Mouse (Mus musculus) MEL (cell line): ENCODE results near the gene Tubg1. TPM values are rescaled to one million over a fixed set of nuclear protein-coding genes. Genes with fewer than 3 reads are reported as not detected.

Source experiments
- DNase-seq: peaks from one replicate; pipeline ENCODE4 v3.0.0; 2011; ENCODE audit warnings: low read depth, low spot score
- H3K27ac ChIP-seq: 2 replicates; pipeline ENCODE4 v1.5.1; 2012; ENCODE audit warnings: low read depth, mild to moderate bottlenecking, control low read depth, low read length, moderate library complexity; ENCODE audit not compliant: control insufficient read depth
- H3K27me3 ChIP-seq, 2 experiments: fragments of 150-350 bp in 1 of 2; sonication (generic) in 1 of 2; 2 replicates each; pipeline ENCODE4 v1.6.1; 2012; ENCODE audit warnings: low read length in 2 of 2, mild to moderate bottlenecking in 2 of 2, improper control_type of control experiment in 1 of 2, moderate library complexity in 1 of 2; ENCODE audit not compliant: insufficient read depth in 2 of 2, control insufficient read depth in 1 of 2
- H3K36me3 ChIP-seq, 2 experiments: 2 replicates each; pipeline ENCODE4 v1.6.1; 2012 to 2014; ENCODE audit warnings: low read length in 2 of 2, improper control_type of control experiment in 1 of 2, inconsistent platforms in 1 of 2, mild to moderate bottlenecking in 1 of 2; ENCODE audit not compliant: insufficient read depth in 2 of 2, control insufficient read depth in 1 of 2
- H3K4me1 ChIP-seq, 2 experiments: fragments of 150-350 bp in 1 of 2; sonication (generic) in 1 of 2; 2 replicates each; pipeline ENCODE4 v1.6.1; 2012; ENCODE audit warnings: low read length in 2 of 2, improper control_type of control experiment in 1 of 2, mild to moderate bottlenecking in 1 of 2; ENCODE audit not compliant: insufficient read depth in 2 of 2, control insufficient read depth in 1 of 2
- H3K4me3 ChIP-seq, 2 experiments: fragments of 150-350 bp in 1 of 2; sonication (generic) in 1 of 2; 2 replicates each; pipeline ENCODE4 v1.5.1; 2012; ENCODE audit warnings: low read depth in 2 of 2, low read length in 2 of 2, mild to moderate bottlenecking in 2 of 2, moderate library complexity in 2 of 2, control low read depth in 1 of 2, improper control_type of control experiment in 1 of 2; ENCODE audit not compliant: control insufficient read depth in 1 of 2, insufficient read depth in 1 of 2
- H3K79me2 ChIP-seq: 2 replicates; pipeline ENCODE4 v1.6.1; 2012; ENCODE audit warnings: mild to moderate bottlenecking, low read length, moderate library complexity; ENCODE audit not compliant: control insufficient read depth, poor library complexity, insufficient read depth
- H3K9ac ChIP-seq: 2 replicates; pipeline ENCODE4 v1.6.1; 2012; ENCODE audit warnings: low read depth, mild to moderate bottlenecking, control low read depth, low read length, moderate library complexity; ENCODE audit not compliant: control insufficient read depth, poor library complexity, severe bottlenecking
- H3K9me3 ChIP-seq: fragments of 150-350 bp; sonication (generic); replicated peaks from 2 replicates; pipeline ENCODE4 v1.6.1; 2012; ENCODE audit warnings: mild to moderate bottlenecking, low read length, improper control_type of control experiment, moderate library complexity; ENCODE audit not compliant: insufficient read depth
- BHLHE40 ChIP-seq: IDR thresholded peaks from 2 replicates; pipeline ENCODE4 v1.6.1; 2012; ENCODE audit warnings: low read depth, mild to moderate bottlenecking, inconsistent platforms, low read length, improper control_type of control experiment, borderline replicate concordance
- CTCF ChIP-seq, 3 experiments: IDR thresholded peaks in 2 of 3; conservative IDR thresholded peaks in 1 of 3; 2 replicates each; pipeline ENCODE4 v1.5.1; 2011 to 2012; ENCODE audit warnings: low read length in 3 of 3, low read depth in 2 of 3, mild to moderate bottlenecking in 2 of 3, improper control_type of control experiment in 1 of 3, inconsistent platforms in 1 of 3, mixed read lengths in 1 of 3, moderate library complexity in 1 of 3; ENCODE audit not compliant: control insufficient read depth in 1 of 3, insufficient read depth in 1 of 3, poor library complexity in 1 of 3, severe bottlenecking in 1 of 3
- E2F4 ChIP-seq: IDR thresholded peaks from 2 replicates; pipeline ENCODE4 v1.6.1; 2011; ENCODE audit warnings: low read depth, low read length, improper control_type of control experiment, borderline replicate concordance
- ELF1 ChIP-seq: IDR thresholded peaks from 2 replicates; pipeline ENCODE4 v1.6.1; 2014; ENCODE audit warnings: low read depth, mild to moderate bottlenecking, inconsistent platforms, low read length, improper control_type of control experiment, moderate library complexity
- EP300 ChIP-seq, 2 experiments: IDR thresholded peaks; 2 replicates each; pipeline ENCODE4 v1.6.1; 2011; ENCODE audit warnings: improper control_type of control experiment in 2 of 2, low read length in 2 of 2, low read depth in 1 of 2, mild to moderate bottlenecking in 1 of 2
- ETS1 ChIP-seq: IDR thresholded peaks from 2 replicates; pipeline ENCODE4 v1.6.1; 2012; ENCODE audit warnings: low read depth, mild to moderate bottlenecking, inconsistent platforms, low read length, improper control_type of control experiment, moderate library complexity
- GABPA ChIP-seq: IDR thresholded peaks from 2 replicates; pipeline ENCODE4 v1.6.1; 2012; ENCODE audit warnings: low read depth, mild to moderate bottlenecking, inconsistent platforms, low read length, improper control_type of control experiment, moderate library complexity
- GATA1 ChIP-seq: IDR thresholded peaks from 2 replicates; pipeline ENCODE4 v1.6.1; 2011; ENCODE audit warnings: low read depth, low read length, improper control_type of control experiment
- JUND ChIP-seq: IDR thresholded peaks from 2 replicates; pipeline ENCODE4 v1.6.1; 2011; ENCODE audit warnings: low read depth, mild to moderate bottlenecking, improper control_type of control experiment, low read length
- KAT2A ChIP-seq: conservative IDR thresholded peaks from 2 replicates; pipeline ENCODE4 v1.6.1; 2012; ENCODE audit warnings: low read depth, low read length, improper control_type of control experiment, inconsistent platforms
- MAFK ChIP-seq: IDR thresholded peaks from 2 replicates; pipeline ENCODE4 v1.6.1; 2011; ENCODE audit warnings: low read depth, mild to moderate bottlenecking, low read length, improper control_type of control experiment, borderline replicate concordance
- MEF2A ChIP-seq: IDR thresholded peaks from 2 replicates; pipeline ENCODE4 v1.6.1; 2014; ENCODE audit warnings: low read depth, mild to moderate bottlenecking, inconsistent platforms, low read length, improper control_type of control experiment; ENCODE audit not compliant: poor library complexity, insufficient replicate concordance, severe bottlenecking; ENCODE audit errors: extremely low read depth
- MXI1 ChIP-seq: IDR thresholded peaks from 2 replicates; pipeline ENCODE4 v1.6.1; 2011; ENCODE audit warnings: mild to moderate bottlenecking, low read depth, low read length, improper control_type of control experiment
- MYB ChIP-seq: IDR thresholded peaks from 2 replicates; pipeline ENCODE4 v1.6.1; 2011; ENCODE audit warnings: mild to moderate bottlenecking, low read depth, low read length, improper control_type of control experiment
- MYC ChIP-seq: IDR thresholded peaks from 2 replicates; pipeline ENCODE4 v1.6.1; 2011; ENCODE audit warnings: low read depth, mild to moderate bottlenecking, low read length, improper control_type of control experiment, moderate library complexity
- NELFE ChIP-seq: IDR thresholded peaks from 2 replicates; pipeline ENCODE4 v1.6.1; 2011; ENCODE audit warnings: low read depth, low read length, improper control_type of control experiment
- NRF1 ChIP-seq: IDR thresholded peaks from 2 replicates; pipeline ENCODE4 v1.6.1; 2014; ENCODE audit warnings: low read depth, mild to moderate bottlenecking, inconsistent platforms, low read length, improper control_type of control experiment, moderate library complexity; ENCODE audit not compliant: poor library complexity, insufficient read depth, severe bottlenecking
- POLR2A ChIP-seq, 2 experiments: IDR thresholded peaks; 2 replicates each; pipeline ENCODE4 v1.6.1; 2011 to 2012; ENCODE audit warnings: low read length in 2 of 2, mild to moderate bottlenecking in 2 of 2, control low read depth in 1 of 2, improper control_type of control experiment in 1 of 2, low read depth in 1 of 2, moderate library complexity in 1 of 2; ENCODE audit not compliant: control insufficient read depth in 1 of 2, insufficient read depth in 1 of 2, poor library complexity in 1 of 2
- POLR2AphosphoS2 ChIP-seq: IDR thresholded peaks from 2 replicates; pipeline ENCODE4 v1.6.1; 2011; ENCODE audit warnings: low read length, improper control_type of control experiment
- POLR2AphosphoS5 ChIP-seq: IDR thresholded peaks from 2 replicates; pipeline ENCODE4 v1.6.1; 2012; ENCODE audit warnings: low read depth, borderline replicate concordance, mild to moderate bottlenecking, inconsistent platforms, low read length, moderate library complexity, mixed read lengths
- RCOR1 ChIP-seq: IDR thresholded peaks from 2 replicates; pipeline ENCODE4 v1.6.1; 2012; ENCODE audit warnings: low read depth, mild to moderate bottlenecking, inconsistent platforms, low read length, improper control_type of control experiment
- SMC3 ChIP-seq: IDR thresholded peaks from 2 replicates; pipeline ENCODE4 v1.6.1; 2011; ENCODE audit warnings: low read depth, low read length, improper control_type of control experiment
- TAL1 ChIP-seq: IDR thresholded peaks from 2 replicates; pipeline ENCODE4 v1.6.1; 2012; ENCODE audit warnings: mild to moderate bottlenecking, inconsistent platforms, low read length, moderate library complexity, mixed read lengths
- TCF12 ChIP-seq: IDR thresholded peaks from 2 replicates; pipeline ENCODE4 v1.6.1; 2014; ENCODE audit warnings: low read depth, mild to moderate bottlenecking, inconsistent platforms, low read length, improper control_type of control experiment, moderate library complexity
- UBTF ChIP-seq: IDR thresholded peaks from 2 replicates; pipeline ENCODE4 v1.6.1; 2012; ENCODE audit warnings: low read depth, mild to moderate bottlenecking, inconsistent platforms, low read length, improper control_type of control experiment, moderate library complexity, borderline replicate concordance; ENCODE audit not compliant: insufficient read depth
- ZC3H11A ChIP-seq: IDR thresholded peaks from 2 replicates; pipeline ENCODE4 v1.6.1; 2012; ENCODE audit warnings: low read depth, mild to moderate bottlenecking, inconsistent platforms, low read length, improper control_type of control experiment
- ZMIZ1 ChIP-seq: IDR thresholded peaks from 2 replicates; pipeline ENCODE4 v1.6.1; 2012; ENCODE audit warnings: low read depth, mild to moderate bottlenecking, inconsistent platforms, low read length, improper control_type of control experiment, moderate library complexity
- polyA plus RNA-seq, 2 experiments: library from polyadenylated mRNA; stranded (reverse) in 1 of 2; unstranded in 1 of 2; fragments of >175 nt in 1 of 2; fragments of >200 nt in 1 of 2; gene quantifications; 2 replicates each; pipeline versions ENCODE4 v1.2.1 to v1.2.4; 2012; ENCODE audit warnings: low replicate concordance in 2 of 2, low read depth in 1 of 2; ENCODE audit not compliant: insufficient read length in 2 of 2, insufficient read depth in 1 of 2, missing spikeins in 1 of 2
- total RNA-seq: library from RNA; depleted of rRNA; stranded (reverse); fragments of 300-350 nt; gene quantifications from 2 replicates; pipeline ENCODE4 v1.2.3, GENCODE M21; 2012

Gene Tubg1
- total and polyA plus RNA-seq, 3 experiments = 60.0 to 183 (median 125) TPM

DNA sequence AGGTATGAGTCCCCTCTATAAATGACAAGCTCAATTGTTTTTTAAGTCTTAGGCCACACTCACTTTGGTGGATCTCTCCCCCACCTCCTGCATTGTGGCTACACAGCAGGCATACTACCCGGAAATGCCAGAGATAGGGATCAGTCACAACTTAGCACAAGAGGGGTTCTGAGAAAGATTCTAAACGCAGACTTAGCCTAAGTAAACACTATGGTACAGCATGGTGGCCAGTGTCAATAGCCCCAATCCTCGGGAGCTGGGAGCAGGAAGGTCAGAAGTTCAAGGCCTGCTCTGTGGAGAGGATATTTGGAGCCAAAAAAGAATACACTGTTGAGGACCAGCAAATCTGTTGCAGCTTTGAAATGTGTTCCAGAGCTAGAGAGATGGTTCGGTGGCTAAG, 1.6 kb upstream of the Tubg1 start:
- no peaks in the 10 kb centered on the region for H3K27me3 ChIP-seq
- no peaks in the 10 kb centered on the region for H3K9me3 ChIP-seq
- DNase-seq = no peak
- peaks cover 11 to 16% of the 10 kb centered on the region in 2 experiments for H3K4me1 ChIP-seq
- peak overlapping the region; percentile 83 for H3K9ac ChIP-seq
- peaks cover 48% of the 10 kb centered on the region for H3K79me2 ChIP-seq
- TF ChIP-seq MYC (no peak), ELF1 (peak; percentile 44; the same call in 1 of the 2 replicates)
- peak overlapping the region in 1 of 2 experiments; percentile 77; a peak in 2 of 4 replicates for H3K4me3 ChIP-seq
- H3K27ac ChIP-seq = no peak overlapping the region
- peaks cover 4 to 26% of the 10 kb centered on the region in 2 experiments for H3K36me3 ChIP-seq

DNA sequence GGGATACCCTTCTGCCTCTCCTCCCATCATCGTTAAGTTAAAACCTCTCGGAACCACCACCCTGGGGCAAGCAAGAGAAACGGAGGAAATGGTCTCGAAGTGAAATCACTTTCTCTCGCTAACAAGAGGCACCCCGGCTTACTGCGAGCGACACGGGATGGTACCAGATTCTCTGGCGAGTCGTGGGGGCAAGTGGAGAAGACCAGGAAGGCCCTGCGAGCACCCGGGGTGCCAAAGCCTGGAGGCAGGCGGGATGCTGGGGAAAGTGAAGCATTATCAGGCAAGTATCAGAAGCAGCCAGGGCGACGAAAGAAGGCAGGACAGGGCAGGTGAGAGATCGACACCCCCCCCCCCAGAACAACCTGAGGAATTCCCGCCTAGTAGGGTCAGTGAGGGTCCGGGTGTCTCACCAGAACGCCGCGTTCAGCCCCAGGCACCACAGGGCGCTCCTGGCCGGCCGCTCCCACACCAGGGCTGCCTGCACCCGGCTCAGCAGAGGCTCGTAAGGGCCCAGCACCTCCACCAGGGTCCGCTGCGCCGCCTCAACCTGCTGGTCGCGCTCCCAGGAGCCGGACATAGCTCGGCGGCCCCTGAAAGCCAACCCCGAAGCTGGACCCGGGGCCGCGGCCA, 492 bp upstream of the Tubg1 start:
- no peaks in the 10 kb centered on the region for H3K27me3 ChIP-seq
- H3K9me3 ChIP-seq = no peaks in the 10 kb centered on the region
- H3K4me1 ChIP-seq = peaks cover 11 to 16% of the 10 kb centered on the region in 2 experiments
- peak overlapping the region; percentile 77 to 84 for H3K4me3 ChIP-seq
- peak overlapping the region; percentile 83 for H3K9ac ChIP-seq
- TF ChIP-seq ETS1 (no peak), JUND (no peak), MXI1 (peak; percentile 46), POLR2A (IDR thresholded peaks at IDR 0.05; ENCODE audit: control insufficient read depth in 1 of 2, insufficient read depth in 1 of 2, low read depth in 1 of 2, low read length in 2 of 2, poor library complexity in 1 of 2) (peak in 1 of 2 experiments; percentile 96; a peak in 2 of 4 replicates), CTCF (IDR thresholded peaks at IDR 0.05 in 2 of 3, conservative IDR thresholded peaks at IDR 0.05 in 1 of 3; ENCODE audit: control insufficient read depth in 1 of 3, insufficient read depth in 1 of 3, low read depth in 2 of 3, low read length in 3 of 3, poor library complexity in 1 of 3, severe bottlenecking in 1 of 3) (0 out of 6 replicates have a peak, but pooled peaks of 1 of the 3 experiments have one; percentile 2), NELFE (no peak), TCF12 (no peak), NRF1 (no peak), EP300 (IDR thresholded peaks at IDR 0.05; ENCODE audit: low read depth in 1 of 2, low read length in 2 of 2) (no peak), POLR2AphosphoS5 (no peak), GATA1 (no peak), TAL1 (no peak), BHLHE40 (no peak), KAT2A (no peak), ZC3H11A (no peak), SMC3 (no peak), MAFK (no peak), RCOR1 (no peak; the same call in 1 of the 2 replicates), GABPA (no peak), POLR2AphosphoS2 (no peak), MYB (no peak), E2F4 (no peak), ZMIZ1 (no peak), UBTF (0 out of 2 replicates have a peak, but pooled peaks have one; percentile 84), MEF2A (no peak)
- TF ChIP-seq, all 39 proteins: peak for 4
- Histone ChIP-seq H3K79me2 (peaks cover 43% of the 10 kb centered on the region), H3K27ac (peak overlapping the region; percentile 37), H3K36me3 (peaks cover 2 to 26% of the 10 kb centered on the region in 2 experiments; a peak in 3 of 4 replicates)
- DNase-seq = peak; percentile 55
